Mouse (Mus musculus) WW6 (cell line): ENCODE measurements around the gene Krt26.

Experiments used
- DNase-seq: peaks from one replicate; pipeline ENCODE4 v3.0.0-alpha.2; 2013; ENCODE audit warnings: low read depth, low spot score

The Krt26 gene

GRCm38 (mm10) chr11:99337866-99338265 is at the start of gene Krt26:
TSS of gene Krt26 (minus strand) at chr11:99337966.
- DNase-seq, result no peak

GRCm38 (mm10) chr11:99385813-99386721 is 48.3 kb upstream of the Krt26 start:
- peak; percentile 65 for DNase-seq

GRCm38 (mm10) chr11:99379568-99379967 is 41.8 kb upstream of the Krt26 start:
- peak; percentile 53 for DNase-seq

- no peak for DNase-seq
Observed at GRCm38 (mm10) chr11:99374803-99375202, 37.0 kb upstream of the Krt26 start, which contains the start of gene Krt28. TSS of gene Krt28 (minus strand) at chr11:99374903.

GRCm38 (mm10) chr11:99369853-99370451 is 32.2 kb upstream of the Krt26 start:
- no peak for DNase-seq

GRCm38 (mm10) chr11:99369229-99369628 is 31.5 kb upstream of the Krt26 start:
- peak; percentile 56 for DNase-seq

- no peak for DNase-seq
Observed at GRCm38 (mm10) chr11:99366791-99367190, 29.0 kb upstream of the Krt26 start.

- peak; percentile 52 for DNase-seq
Observed at GRCm38 (mm10) chr11:99364412-99364811, 26.6 kb upstream of the Krt26 start.

GRCm38 (mm10) chr11:99361423-99361822 is 23.7 kb upstream of the Krt26 start:
- DNase-seq, result no peak

- DNase-seq, result no peak
Observed at GRCm38 (mm10) chr11:99351004-99351403, 13.2 kb upstream of the Krt26 start, which contains the start of gene Krt27. TSS of gene Krt27 (minus strand) at chr11:99351104.

- DNase-seq, result no peak
Observed at GRCm38 (mm10) chr11:99339299-99339847, 1.6 kb upstream of the Krt26 start.

GRCm38 (mm10) chr11:99333426-99333825 is 4.3 kb downstream of the Krt26 start:
- DNase-seq, result no peak

- no peak for DNase-seq
Observed at GRCm38 (mm10) chr11:99329655-99330054, 8.1 kb downstream of the Krt26 start.

- no peak for DNase-seq
Observed at GRCm38 (mm10) chr11:99322851-99323250, 14.9 kb downstream of the Krt26 start, which contains the start of gene Krt25. TSS of gene Krt25 (minus strand) at chr11:99322951.

GRCm38 (mm10) chr11:99321094-99321493 is 16.7 kb downstream of the Krt26 start:
- no peak for DNase-seq

- DNase-seq, result no peak
Observed at GRCm38 (mm10) chr11:99319127-99319526, 18.6 kb downstream of the Krt26 start.

GRCm38 (mm10) chr11:99316543-99316942 is 21.2 kb downstream of the Krt26 start:
- DNase-seq, result no peak

- DNase-seq, result no peak
Observed at GRCm38 (mm10) chr11:99314594-99314993, 23.2 kb downstream of the Krt26 start.

- no peak for DNase-seq
Observed at GRCm38 (mm10) chr11:99310882-99311281, 26.9 kb downstream of the Krt26 start.

GRCm38 (mm10) chr11:99307579-99307978 is 30.2 kb downstream of the Krt26 start:
- DNase-seq, result peak; percentile 58

- no peak for DNase-seq
Observed at GRCm38 (mm10) chr11:99295039-99295438, 42.7 kb downstream of the Krt26 start.

GRCm38 (mm10) chr11:99292846-99293245 is 44.9 kb downstream of the Krt26 start:
- peak; percentile 22 for DNase-seq
